Mouse (Mus musculus): ENCODE data around the gene Olfr311. TPM values are rescaled to one million over a fixed set of nuclear protein-coding genes. Genes with fewer than 3 reads are reported as not detected.

The Olfr311 gene
- total and polyA plus RNA-seq, 3 experiments, result not detected

DNA sequence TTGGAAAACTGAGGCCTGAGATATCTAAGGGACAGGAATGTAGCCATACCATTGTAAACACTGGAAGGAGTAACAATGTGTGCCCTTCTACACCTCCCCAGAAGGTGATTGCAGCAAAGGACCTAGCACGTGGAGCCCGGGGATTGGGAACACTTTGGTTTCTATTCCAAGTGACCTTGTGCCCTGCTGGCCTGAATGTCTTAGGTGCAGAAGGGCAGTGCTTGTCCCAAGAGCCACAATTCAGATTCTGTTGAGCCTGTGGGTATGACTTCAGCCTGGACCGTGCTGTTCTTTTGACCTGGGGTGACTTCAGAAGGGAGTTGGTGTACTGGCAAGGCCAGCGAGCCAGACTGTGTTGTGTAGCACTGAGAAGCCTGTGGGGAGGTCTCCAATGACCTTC is 31.9 kb downstream of the Olfr311 start:
- no peak for DNase-seq (ENCODE audit: extremely low read depth)
- no peaks in the 10 kb centered on the region for H3K27me3 ChIP-seq (replicated peaks)
- in situ Hi-C loops (cut with MboI; ENCODE audit: low pct_ligation_motif_present, low pct_unique_long_range_greater_than_20kb, low sequenced_read_pairs), result no loop called here
- H3K79me2 ChIP-seq (replicated peaks; ENCODE audit: control insufficient read depth, extremely low read depth, insufficient read depth, poor library complexity, severe bottlenecking), result no peaks in the 10 kb centered on the region
- H3K4me1 ChIP-seq (ENCODE audit: control insufficient read depth in 1 of 2, insufficient read depth in 2 of 2), result peaks cover 6 to 15% of the 10 kb centered on the region in 2 experiments
- dilution Hi-C loops (cut with MboI; ENCODE audit: extremely low pct_ligation_motif_present, extremely low pct_unique_long_range_greater_than_20kb, low sequenced_read_pairs), result no loop called here
- no peak overlapping the region for H3K27ac ChIP-seq (ENCODE audit: insufficient read depth, low read depth)
- no peak overlapping the region for H3K4me3 ChIP-seq (replicated peaks in 1 of 3; ENCODE audit: low read depth in 2 of 3, low read length in 2 of 3, poor library complexity in 1 of 3)
- TF ChIP-seq USF2 (conservative IDR thresholded peaks at IDR 0.05; ENCODE audit: low read depth, low read length), result no peak
- TF ChIP-seq CHD1 (IDR thresholded peaks at IDR 0.05; ENCODE audit: low read depth, low read length), result no peak
- no peak for TF ChIP-seq CHD2 (IDR thresholded peaks at IDR 0.05; ENCODE audit: low read length)
- no peak for TF ChIP-seq TCF12 (IDR thresholded peaks at IDR 0.05; ENCODE audit: low read depth, low read length)
- no peak for TF ChIP-seq MAX (IDR thresholded peaks at IDR 0.05; ENCODE audit: low read length)
- no peak for TF ChIP-seq UBTF (IDR thresholded peaks at IDR 0.05; ENCODE audit: low read depth, low read length)
- TF ChIP-seq MEF2A (IDR thresholded peaks at IDR 0.05; ENCODE audit: borderline replicate concordance, low read depth, low read length), result no peak
- TF ChIP-seq RCOR1 (conservative IDR thresholded peaks at IDR 0.05; ENCODE audit: low read depth, low read length), result no peak
- no peak for TF ChIP-seq ZNF384 (IDR thresholded peaks at IDR 0.05; ENCODE audit: low read depth, low read length)
- TF ChIP-seq EP300 (IDR thresholded peaks at IDR 0.05; ENCODE audit: low read length), result no peak
- TF ChIP-seq ZC3H11A (IDR thresholded peaks at IDR 0.05; ENCODE audit: low read depth, low read length), result no peak
- no peak for TF ChIP-seq USF1 (IDR thresholded peaks at IDR 0.05; ENCODE audit: low read depth, low read length)
- TF ChIP-seq NELFE (IDR thresholded peaks at IDR 0.05; ENCODE audit: low read depth, low read length), result no peak
- TF ChIP-seq E2F4 (IDR thresholded peaks at IDR 0.05; ENCODE audit: insufficient replicate concordance, low read depth, low read length), result no peak
- no peak for TF ChIP-seq MYC (IDR thresholded peaks at IDR 0.05; ENCODE audit: low read depth, low read length)
- no peak for TF ChIP-seq ZMIZ1 (IDR thresholded peaks at IDR 0.05; ENCODE audit: low read depth, low read length)
- TF ChIP-seq TBP (conservative IDR thresholded peaks at IDR 0.05; ENCODE audit: low read depth, low read length), result no peak
- TF ChIP-seq POLR2A (IDR thresholded peaks at IDR 0.05; ENCODE audit: low read depth, low read length), result no peak
- TF ChIP-seq POLR2AphosphoS2 (IDR thresholded peaks at IDR 0.05; ENCODE audit: low read depth, low read length), result no peak
- no peak for TF ChIP-seq MXI1 (IDR thresholded peaks at IDR 0.05; ENCODE audit: low read depth, low read length)
- H3K36me3 ChIP-seq (replicated peaks in 1 of 2; ENCODE audit: control insufficient read depth in 1 of 2, insufficient read depth in 1 of 2, low read length in 1 of 2), result peaks cover 20 to 46% of the 10 kb centered on the region in 2 experiments
- no peak overlapping the region for H3K4me2 ChIP-seq (ENCODE audit: insufficient read depth, low read depth, poor library complexity, severe bottlenecking)
- H3K9me3 ChIP-seq (replicated peaks; ENCODE audit: low read length), result no peaks in the 10 kb centered on the region
- no peak overlapping the region for H3K9ac ChIP-seq (ENCODE audit: insufficient read depth, low read depth)

- Histone ChIP-seq H3K4me3 (replicated peaks in 1 of 3; ENCODE audit: low read depth in 2 of 3, low read length in 2 of 3, poor library complexity in 1 of 3) (no peak overlapping the region), H3K36me3 (replicated peaks in 1 of 2; ENCODE audit: control insufficient read depth in 1 of 2, insufficient read depth in 1 of 2, low read length in 1 of 2) (peaks cover 29 to 47% of the 10 kb centered on the region in 2 experiments), H3K4me1 (ENCODE audit: control insufficient read depth in 1 of 2, insufficient read depth in 2 of 2) (no peaks in the 10 kb centered on the region), H3K27me3 (replicated peaks) (no peaks in the 10 kb centered on the region), H3K27ac (ENCODE audit: insufficient read depth, low read depth) (no peak overlapping the region), H3K4me2 (ENCODE audit: insufficient read depth, low read depth, poor library complexity, severe bottlenecking) (no peak overlapping the region), H3K9me3 (replicated peaks; ENCODE audit: low read length) (no peaks in the 10 kb centered on the region), H3K9ac (ENCODE audit: insufficient read depth, low read depth) (no peak overlapping the region), H3K79me2 (replicated peaks; ENCODE audit: control insufficient read depth, extremely low read depth, insufficient read depth, poor library complexity, severe bottlenecking) (no peaks in the 10 kb centered on the region)
- in situ Hi-C loops (cut with MboI; ENCODE audit: low pct_ligation_motif_present, low pct_unique_long_range_greater_than_20kb, low sequenced_read_pairs) (no loop called here), dilution Hi-C loops (cut with MboI; ENCODE audit: extremely low pct_ligation_motif_present, extremely low pct_unique_long_range_greater_than_20kb, low sequenced_read_pairs) (no loop called here)
- TF ChIP-seq ETS1 (conservative IDR thresholded peaks at IDR 0.05; ENCODE audit: low read depth, low read length), result no peak
- no peak for TF ChIP-seq ZC3H11A (IDR thresholded peaks at IDR 0.05; ENCODE audit: low read depth, low read length)
- TF ChIP-seq USF2 (conservative IDR thresholded peaks at IDR 0.05; ENCODE audit: low read depth, low read length), result no peak
- TF ChIP-seq MAFK (IDR thresholded peaks at IDR 0.05; ENCODE audit: insufficient replicate concordance, low read length), result no peak
- no peak for TF ChIP-seq SIN3A (IDR thresholded peaks at IDR 0.05; ENCODE audit: low read length)
- TF ChIP-seq NELFE (IDR thresholded peaks at IDR 0.05; ENCODE audit: low read depth, low read length), result no peak
- TF ChIP-seq ZKSCAN1 (IDR thresholded peaks at IDR 0.05; ENCODE audit: borderline replicate concordance, low read depth, low read length), result no peak
- TF ChIP-seq MEF2A (IDR thresholded peaks at IDR 0.05; ENCODE audit: borderline replicate concordance, low read depth, low read length), result no peak
- TF ChIP-seq CHD1 (IDR thresholded peaks at IDR 0.05; ENCODE audit: low read depth, low read length), result no peak
- no peak for TF ChIP-seq RCOR1 (conservative IDR thresholded peaks at IDR 0.05; ENCODE audit: low read depth, low read length)
- TF ChIP-seq KAT2A (IDR thresholded peaks at IDR 0.05; ENCODE audit: insufficient replicate concordance, low read length), result no peak
- TF ChIP-seq ELF1 (IDR thresholded peaks at IDR 0.05; ENCODE audit: low read depth, low read length), result no peak
- no peak for TF ChIP-seq USF1 (IDR thresholded peaks at IDR 0.05; ENCODE audit: low read depth, low read length)
- TF ChIP-seq MXI1 (IDR thresholded peaks at IDR 0.05; ENCODE audit: low read depth, low read length), result no peak
- TF ChIP-seq UBTF (IDR thresholded peaks at IDR 0.05; ENCODE audit: low read depth, low read length), result no peak
- TF ChIP-seq TBP (conservative IDR thresholded peaks at IDR 0.05; ENCODE audit: low read depth, low read length), result no peak
- TF ChIP-seq EP300 (IDR thresholded peaks at IDR 0.05; ENCODE audit: low read length), result no peak
- TF ChIP-seq JUND (conservative IDR thresholded peaks at IDR 0.05; ENCODE audit: low read depth, low read length), result no peak
- TF ChIP-seq JUN (IDR thresholded peaks at IDR 0.05; ENCODE audit: insufficient read depth, low read depth, low read length), result no peak
- DNase-seq (ENCODE audit: extremely low read depth), result no peak
These were observed 44.7 kb downstream of the Olfr311 start for GRCm38 (mm10) chr11:58883756-58884155.
